Mouse (Mus musculus) spleen, adult 2 months (tissue): Measurements from ENCODE around the gene Hdhd5.

Experiments
- CTCF ChIP-seq: fragments of 200-500 bp; IDR thresholded peaks from 2 replicates; pipeline ENCODE4 v1.5.1; 2011; ENCODE audit warnings: mild to moderate bottlenecking, inconsistent platforms; ENCODE audit not compliant: insufficient read depth, insufficient read length, insufficient replicate concordance; ENCODE audit errors: extremely low read depth
- POLR2A ChIP-seq: fragments of 200-500 bp; IDR thresholded peaks from 2 replicates; pipeline ENCODE4 v1.6.1; 2011; ENCODE audit warnings: low read depth, low read length, inconsistent platforms

DNA sequence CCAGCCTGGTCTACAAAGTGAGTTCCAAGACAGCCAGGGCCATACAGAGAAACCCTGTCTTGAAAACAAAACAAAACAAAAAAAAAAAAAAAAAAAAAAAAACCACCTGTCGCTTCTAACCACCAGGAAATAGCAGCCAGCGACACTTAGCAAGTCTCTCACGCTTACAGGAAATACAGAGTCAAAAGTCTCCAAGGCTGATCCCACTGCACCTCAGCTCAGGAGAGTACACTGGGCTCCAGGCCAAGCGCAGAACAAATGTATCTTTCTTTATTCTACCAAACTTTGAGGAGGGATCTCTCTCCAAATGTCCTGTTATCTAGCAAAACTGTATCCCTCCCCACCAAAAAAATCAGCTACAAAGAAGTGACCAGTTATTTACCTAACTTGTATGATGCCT lies 2.0 kb downstream of the Hdhd5 start:
- TF ChIP-seq CTCF, result no peak
- no peak for TF ChIP-seq POLR2A
